In the genomic region with DNA sequence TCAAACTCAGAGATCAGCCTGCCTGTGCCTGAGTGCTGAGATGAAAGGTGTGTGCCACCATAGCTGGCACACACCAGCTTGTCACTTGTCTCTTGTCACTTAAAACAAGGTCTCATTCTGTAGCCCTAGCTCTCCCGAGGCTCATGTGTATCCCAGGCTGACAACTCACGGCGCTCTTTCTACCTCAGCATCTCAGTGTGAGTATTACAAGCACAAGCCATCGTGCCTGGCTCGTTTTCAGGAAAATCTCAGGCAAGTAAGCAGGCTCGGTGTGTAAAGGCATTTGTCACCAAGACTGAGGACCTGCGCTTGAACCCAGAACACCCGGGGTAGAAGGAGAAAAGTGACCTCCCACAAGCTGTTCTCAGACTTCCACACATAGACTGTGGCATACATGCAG, we compare ENCODE assay signal across 21 mouse cellular contexts. TPM values are rescaled to one million over a fixed set of nuclear protein-coding genes. Genes with fewer than 3 reads are reported as not detected.
A peak's percentile ranks its signal among the peaks of the same experiment; 100 is the strongest.
DNase-seq lines count a peak whose midpoint lies in the region; ATAC-seq and TF ChIP-seq lines count a peak whose summit lies in the region.
"Had no signal": no experiment of that assay in that cellular context is flagged by ENCODE, and none has a peak within 500 bp of the region (broad histone marks: within the 10 kb centered on the region; RNA-seq: fewer than 3 reads in every experiment).

No protein-coding gene starts in this region.

- H3K4me1 ChIP-seq in heart, embryonic 10.5 days, result peaks cover 30% of the 10 kb centered on the region
- peaks cover 2% of the 10 kb centered on the region; the same call in 1 of the 2 replicates for H3K4me1 ChIP-seq in heart, adult 2 months (ENCODE audit: control insufficient read depth, insufficient read depth, low read length)
- no peaks in the 10 kb centered on the region for H3K4me1 ChIP-seq in intestine, embryonic 14.5 days (replicated peaks; ENCODE audit: control insufficient read depth, insufficient read depth, low read length)
- H3K4me1 ChIP-seq in intestine, postnatal 0 days (replicated peaks; ENCODE audit: control insufficient read depth, insufficient read depth, low read length), result no peaks in the 10 kb centered on the region

- no peak overlapping the region for H3K4me2 ChIP-seq in intestine, embryonic 14.5 days (ENCODE audit: low read length)
- H3K4me2 ChIP-seq in intestine, postnatal 0 days (replicated peaks; ENCODE audit: low read depth), result no peak overlapping the region

- DNase-seq in heart, adult 11 months, result peak; percentile 61
- no peak for DNase-seq in heart, adult 8-10 months (ENCODE audit: low spot score)
- peak; percentile 63 for DNase-seq in heart, embryonic 10.5 days (ENCODE audit: low spot score)
- DNase-seq in heart, adult 2 months, result no peak
- DNase-seq in intestine, embryonic 14.5 days (ENCODE audit: low spot score), result peak; percentile 41
- DNase-seq: adrenal gland, adult 2 months; adrenal gland, adult 8-10 months; adrenal gland, postnatal 10 days; adrenal gland, postnatal 14 days; adrenal gland, postnatal 25 days; adrenal gland, postnatal 36 days; B cell, adult 2 months; cerebellum, adult 11 months; cerebellum, adult 11-12 months; cerebellum, adult 18-20 months had no signal

- H3K27me3 ChIP-seq in heart, embryonic 10.5 days (ENCODE audit: insufficient read depth, poor library complexity, severe bottlenecking), result no peaks in the 10 kb centered on the region
- no peaks in the 10 kb centered on the region for H3K27me3 ChIP-seq in heart, adult 2 months (ENCODE audit: control insufficient read depth, insufficient read depth, low read length)
- H3K27me3 ChIP-seq in intestine, embryonic 14.5 days (replicated peaks; ENCODE audit: control insufficient read depth, insufficient read depth, low read length), result no peaks in the 10 kb centered on the region
- H3K27me3 ChIP-seq in intestine, postnatal 0 days (replicated peaks; ENCODE audit: control insufficient read depth, insufficient read depth, low read length), result no peaks in the 10 kb centered on the region
- H3K27me3 ChIP-seq: CH12.LX, Patski had no signal

- no peak overlapping the region for H3K9ac ChIP-seq in heart, adult 2 months (ENCODE audit: low read depth, low read length)
- H3K9ac ChIP-seq in intestine, embryonic 14.5 days (ENCODE audit: low read length), result no peak overlapping the region
- no peak overlapping the region for H3K9ac ChIP-seq in intestine, postnatal 0 days (ENCODE audit: low read depth, low read length)

- no peak for TF ChIP-seq CTCF in heart, adult 2 months (IDR thresholded peaks at IDR 0.05)
- no peak for TF ChIP-seq CTCF in intestine, postnatal 0 days (IDR thresholded peaks at IDR 0.05; ENCODE audit: low read depth)

- ATAC-seq in intestine, embryonic 14.5 days (replicated peaks; ENCODE audit: low FRiP score, low TSS enrichment, low read depth), result no peak
- ATAC-seq in intestine, postnatal 0 days, result no peak
- ATAC-seq: activated CD4-positive, CD25-positive, alpha-beta regulatory T cell, adult 4 months; CD4-positive, CD25-positive, alpha-beta regulatory T cell, adult 4 months; Patski had no signal

- intact Hi-C loops in heart, adult 2 months (cut with DNase I), result no loop called here

- no peaks in the 10 kb centered on the region for H3K9me3 ChIP-seq in heart, embryonic 10.5 days
- no peaks in the 10 kb centered on the region for H3K9me3 ChIP-seq in intestine, embryonic 14.5 days (ENCODE audit: control insufficient read depth, low read length)
- H3K9me3 ChIP-seq in intestine, postnatal 0 days (ENCODE audit: control insufficient read depth), result no peaks in the 10 kb centered on the region
- H3K9me3 ChIP-seq: G1E had no signal

- H3K79me2 ChIP-seq in heart, adult 2 months (replicated peaks; ENCODE audit: control insufficient read depth, insufficient read depth, low read length), result no peaks in the 10 kb centered on the region

- no peak overlapping the region for H3K4me3 ChIP-seq in heart, embryonic 10.5 days
- H3K4me3 ChIP-seq in heart, adult 2 months, result no peak overlapping the region
- H3K4me3 ChIP-seq in intestine, embryonic 14.5 days (ENCODE audit: low read depth, low read length), result no peak overlapping the region
- no peak overlapping the region for H3K4me3 ChIP-seq in intestine, postnatal 0 days (ENCODE audit: low read depth, low read length)

- no peak for TF ChIP-seq EP300 in heart, adult 2 months (IDR thresholded peaks at IDR 0.05; ENCODE audit: insufficient read depth, low read depth, low read length)

- H3K36me3 ChIP-seq in heart, embryonic 10.5 days, result peaks cover 11% of the 10 kb centered on the region; the same call in 1 of the 2 replicates
- no peaks in the 10 kb centered on the region for H3K36me3 ChIP-seq in heart, adult 2 months (ENCODE audit: control insufficient read depth, insufficient read depth, low read length)
- H3K36me3 ChIP-seq in intestine, embryonic 14.5 days (ENCODE audit: control insufficient read depth, insufficient read depth, low read length), result no peaks in the 10 kb centered on the region
- no peaks in the 10 kb centered on the region for H3K36me3 ChIP-seq in intestine, postnatal 0 days (ENCODE audit: control insufficient read depth, insufficient read depth)
- H3K36me3 ChIP-seq: G1E had no signal

- H3K27ac ChIP-seq in heart, embryonic 10.5 days, result no peak overlapping the region
- H3K27ac ChIP-seq in heart, adult 2 months, result no peak overlapping the region
- no peak overlapping the region for H3K27ac ChIP-seq in intestine, embryonic 14.5 days (ENCODE audit: low read depth)
- no peak overlapping the region for H3K27ac ChIP-seq in intestine, postnatal 0 days (ENCODE audit: low read depth, low read length)

- WGBS in heart, embryonic 10.5 days, result 78% methylated on average over 8 of the region's 8 CpGs
- WGBS in heart, adult 2 months, result 73% methylated on average over 8 of the region's 8 CpGs
- 79% methylated on average over 8 of the region's 8 CpGs for WGBS in intestine, embryonic 14.5 days
- 81% methylated on average over 8 of the region's 8 CpGs for WGBS in intestine, postnatal 0 days

- no peak for TF ChIP-seq POLR2A in heart, adult 2 months (IDR thresholded peaks at IDR 0.05; ENCODE audit: insufficient read depth, low read depth, low read length)

RNA-seq across cellular contexts. Expression of a gene that starts 16.1 kb away (rescaled TPM):
- 10 to 100 TPM; 29.5 to 40.6 (median 36.0) TPM for total RNA-seq in heart, adult 8-10 months (2022)
- 20.0 and 31.0 TPM in 2 replicates for polyA plus RNA-seq in heart, embryonic 10.5 days (2016; fragmentation: Nextera tagmentation; extraction: Ambion mirVana)
- total RNA-seq in heart, adult 2 months (2021), result 10 to 100 TPM; 35.5 to 37.7 TPM
- 24.5 and 42.8 TPM in 2 replicates for polyA plus RNA-seq in heart, adult 2 months (2012; rRNA removed)
- 37.2 and 37.5 TPM in 2 replicates for polyA plus RNA-seq in intestine, embryonic 14.5 days (2014; fragmentation: Nextera tagmentation; extraction: Ambion mirVana)
- polyA plus RNA-seq in intestine, postnatal 0 days (2015; fragmentation: Nextera tagmentation; extraction: Ambion mirVana), result 6.5 and 8.3 TPM in 2 replicates

Comparison
In these comparisons a context has a peak if more than half of its experiments do, and no peak if none do; other contexts are left out.
1. DNase-seq: peak in heart, adult 11 months (single experiment), heart, embryonic 10.5 days (single experiment) and intestine, embryonic 14.5 days (single experiment); none in heart, adult 8-10 months (single experiment) and heart, adult 2 months (0 of 2).